Mouse (Mus musculus) left cerebral cortex, adult 2 months (tissue): ENCODE results near the gene Ackr4. TPM values are rescaled to one million over a fixed set of nuclear protein-coding genes. Genes with fewer than 3 reads are reported as not detected.

Experiments used
- DNase-seq, 2 experiments: peaks; one replicate each; pipeline ENCODE4 v3.0.0; 2021 to 2022; ENCODE audit warnings: low spot score in 2 of 2, mixed read lengths in 1 of 2; ENCODE audit errors: extremely low spot score in 1 of 2
- H3K27ac ChIP-seq: fragments of 200-600 bp; 2 replicates; pipeline ENCODE4 v1.8.1; 2022
- H3K4me3 ChIP-seq: fragments of 200-600 bp; 2 replicates; pipeline ENCODE4 v1.8.1; 2022
- CTCF ChIP-seq: fragments of 200-600 bp; IDR thresholded peaks from 2 replicates; pipeline ENCODE4 v1.8.1; 2022; ENCODE audit warnings: antibody characterized with exemption, mild to moderate bottlenecking, moderate library complexity
- intact Hi-C: fragments of 180-260 bp; cut with DNase I; formaldehyde crosslinking; loops from one replicate; pipeline ENCODE4 v1.15.1; 2025
- long read RNA-seq, 2 experiments: library from polyadenylated mRNA; stranded (forward); transcript quantifications; one replicate each; pipeline ENCODE4 v2.0.0; 2021; ENCODE audit warnings: borderline mapping rate in 2 of 2
- total RNA-seq, 2 experiments: library from RNA; stranded (reverse); gene quantifications; 2 replicates each; pipeline ENCODE4 v1.2.3; 2021

The Ackr4 gene
- under 1 TPM in 1 of 2 experiments, not detected in 1; 0.20 TPM for total RNA-seq
- long read RNA-seq, experiment 1: 0 reads
- long read RNA-seq, experiment 2, partial matches to known transcripts: 0 of 1 reads
- long read RNA-seq, experiment 2, other reads (novel, unspliced or antisense): 1 of 1 reads

DNA sequence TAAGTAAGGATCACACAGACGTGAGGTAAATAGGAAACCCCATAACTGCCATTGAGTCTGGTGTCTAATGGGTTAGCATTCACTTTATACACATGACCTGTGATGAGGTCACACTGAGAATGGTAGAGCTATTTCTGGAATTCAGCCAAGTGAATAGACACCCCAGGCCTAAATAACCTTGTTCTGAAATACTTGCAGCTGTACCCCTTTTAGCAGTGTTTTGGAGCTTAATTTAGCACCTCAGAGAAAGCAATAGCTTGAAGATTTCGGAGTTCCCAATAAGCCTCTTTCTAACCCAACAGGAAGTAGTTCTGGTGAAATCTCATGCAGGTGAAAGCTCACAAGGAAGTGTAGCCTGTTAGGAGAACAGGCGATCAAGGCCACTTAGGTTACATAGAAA is at the start of gene Ackr4:
Ackr4 (minus strand) TSS at position 101 of the 400 bp plus-strand sequence.
- Histone ChIP-seq H3K4me3 (no peak within 1 kb of the TSS), H3K27ac (peak within 1 kb of the TSS; percentile 37; the same call in 1 of the 2 replicates)
- no peak for TF ChIP-seq CTCF
- intact Hi-C loops: no loop called here
- no peak for DNase-seq

DNA sequence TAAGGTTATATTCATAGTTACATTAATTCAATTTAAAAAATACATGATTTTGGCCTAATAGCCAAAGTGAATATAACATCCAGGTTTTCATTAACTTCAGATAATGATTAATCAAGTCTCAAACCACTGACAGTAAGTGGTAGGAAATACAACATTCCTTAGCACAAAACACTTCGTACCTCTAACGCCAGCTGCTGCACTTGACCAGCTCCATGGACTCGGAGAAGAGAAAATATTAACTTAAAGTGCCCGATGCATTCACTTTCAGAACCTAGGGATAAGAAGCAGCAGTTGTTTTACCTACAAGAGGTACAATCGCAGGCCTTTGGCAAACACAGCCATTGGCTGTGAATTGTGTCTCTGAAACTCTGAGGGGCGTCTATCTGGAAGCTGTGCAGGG is 45.6 kb upstream of the Ackr4 start:
- no peak for TF ChIP-seq CTCF
- no peak overlapping the region for H3K27ac ChIP-seq
- no peak for DNase-seq
- no peak overlapping the region for H3K4me3 ChIP-seq
- intact Hi-C loops: no loop called here

DNA sequence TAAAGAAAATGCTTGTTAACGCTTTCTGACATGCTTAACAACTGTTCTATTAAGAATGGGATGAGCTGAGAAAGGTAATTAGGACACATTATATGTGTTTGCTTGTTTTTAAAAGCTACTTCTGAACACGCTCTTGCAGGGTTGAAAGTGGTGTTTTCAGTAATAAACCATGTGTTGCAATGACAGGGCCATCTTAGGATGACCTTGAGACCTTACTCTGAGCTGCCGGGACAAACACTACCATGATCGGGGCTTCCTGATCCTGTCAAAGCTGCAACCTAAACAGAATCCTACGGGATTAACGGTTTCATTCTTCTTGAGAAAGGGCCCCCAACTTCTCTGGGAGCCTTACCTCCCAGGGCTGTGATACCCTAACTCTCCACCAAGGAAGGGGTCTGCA is 44.9 kb upstream of the Ackr4 start:
- H3K4me3 ChIP-seq: no peak overlapping the region
- DNase-seq: no peak
- no peak overlapping the region for H3K27ac ChIP-seq
- intact Hi-C loops: no loop called here
- no peak for TF ChIP-seq CTCF

DNA sequence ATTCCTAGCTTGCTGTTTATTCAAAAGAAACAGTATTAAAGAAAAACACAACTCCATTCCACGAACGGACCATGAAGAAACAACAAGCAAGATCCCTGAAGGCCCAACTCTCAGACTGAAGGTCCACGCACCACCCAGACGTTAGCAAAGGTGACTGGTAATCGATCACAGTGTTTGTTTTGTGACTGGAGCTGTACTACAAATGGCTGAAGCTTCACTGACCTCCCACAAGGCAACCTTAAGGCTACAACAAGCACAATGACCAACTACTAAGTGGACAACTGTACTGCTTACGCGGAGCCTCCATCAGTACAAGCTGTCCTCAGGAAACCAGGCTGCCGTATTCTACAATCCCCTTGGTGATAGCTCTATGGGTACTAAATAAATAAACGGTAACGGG is 43.3 kb upstream of the Ackr4 start:
- TF ChIP-seq CTCF: no peak
- DNase-seq: no peak
- intact Hi-C loops: no loop called here
- H3K4me3 ChIP-seq: no peak overlapping the region
- H3K27ac ChIP-seq: no peak overlapping the region

DNA sequence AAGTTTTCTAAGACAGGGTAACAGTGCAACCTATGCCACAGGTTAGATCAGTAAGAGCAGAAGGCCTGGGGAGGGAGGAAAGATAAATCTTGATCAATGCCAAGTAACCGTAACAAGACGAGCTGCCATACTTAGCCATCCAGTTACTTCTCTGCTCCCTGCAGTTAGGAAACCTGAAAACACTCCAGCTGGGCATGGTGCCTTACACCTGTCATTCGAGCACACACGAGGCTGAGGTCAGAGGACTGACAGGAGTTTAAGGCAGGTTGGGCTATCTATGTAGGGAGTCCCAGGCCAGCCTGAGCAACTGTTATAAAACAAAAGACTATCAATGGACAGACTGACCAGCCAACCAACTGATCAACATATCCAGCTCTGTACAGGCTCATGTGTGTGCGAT is 39.2 kb upstream of the Ackr4 start:
- intact Hi-C loops: no loop called here
- no peak overlapping the region for H3K4me3 ChIP-seq
- TF ChIP-seq CTCF: no peak

DNA sequence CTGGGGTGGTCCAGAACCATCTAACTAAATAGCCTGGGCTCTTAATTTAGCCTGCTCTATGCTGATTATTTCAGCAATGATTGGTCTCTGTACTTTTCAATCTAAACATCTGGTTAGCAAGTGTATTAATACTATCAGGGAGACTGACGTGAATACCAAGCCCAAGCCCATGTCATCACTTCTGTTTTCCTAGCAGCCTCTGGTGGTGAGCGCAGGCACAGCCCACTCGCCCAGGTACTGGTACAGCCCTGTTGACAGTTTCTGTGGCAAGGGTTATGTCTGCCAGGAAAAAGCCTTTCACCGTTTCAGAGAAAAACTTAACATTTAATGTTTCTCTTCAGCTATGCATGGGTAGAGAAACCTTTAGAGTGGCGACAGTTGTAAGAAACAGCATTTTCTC is 37.5 kb upstream of the Ackr4 start:
- DNase-seq: no peak
- no peak overlapping the region for H3K27ac ChIP-seq
- no peak overlapping the region for H3K4me3 ChIP-seq
- intact Hi-C loops: loop anchor here (5.0 kb wide), 1 partner anchor 82 kb away; no protein-coding TSS in a partner anchor
- TF ChIP-seq CTCF: peak; percentile 3; the same call in 1 of the 2 replicates

More for the DNA sequence above, 39.2 kb upstream of the Ackr4 start:
- no peak for DNase-seq
- no peak overlapping the region for H3K27ac ChIP-seq

DNA sequence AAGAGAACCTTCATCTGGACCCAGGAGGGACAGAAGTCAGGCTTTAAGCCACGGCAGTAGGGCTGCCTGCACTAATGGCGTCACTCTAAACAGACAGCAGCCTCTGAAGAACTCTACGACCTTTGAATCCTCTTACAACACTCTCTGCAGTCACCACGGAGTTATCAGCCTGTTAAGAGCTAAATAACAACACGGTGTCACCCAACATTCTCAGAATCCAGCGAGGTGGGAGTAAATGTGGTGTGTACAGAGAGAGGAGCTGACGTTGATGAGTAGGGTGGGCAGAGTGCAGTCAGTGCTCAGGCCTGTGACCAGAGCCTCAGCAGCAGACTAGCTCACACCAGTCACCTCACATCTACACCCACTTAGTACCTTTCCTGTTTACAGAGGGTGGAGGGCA is 34.4 kb upstream of the Ackr4 start:
- no peak for TF ChIP-seq CTCF
- H3K27ac ChIP-seq: no peak overlapping the region
- no peak for DNase-seq
- intact Hi-C loops: loop anchor here (5.0 kb wide), 1 partner anchor 79 kb away; no protein-coding TSS in a partner anchor
- H3K4me3 ChIP-seq: no peak overlapping the region

DNA sequence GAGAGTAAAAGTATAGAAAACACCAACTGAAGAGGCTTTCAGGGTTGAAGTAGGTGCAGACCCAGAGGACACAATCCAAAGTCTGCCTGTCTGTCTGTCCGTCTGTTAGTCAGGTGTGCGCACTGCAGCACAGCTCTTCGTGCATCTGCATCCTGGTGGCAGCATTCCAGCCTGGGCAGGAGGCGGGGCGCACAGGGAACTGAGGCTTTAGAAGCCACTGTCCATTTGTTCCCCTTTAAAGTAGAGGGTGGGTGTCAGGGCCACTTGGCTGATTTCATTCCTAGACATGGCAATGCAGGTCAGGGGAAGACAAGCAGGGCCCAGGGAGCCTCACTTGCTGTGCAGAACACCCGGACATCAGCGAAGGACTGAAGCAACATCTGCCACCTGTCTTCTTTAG is 30.6 kb upstream of the Ackr4 start:
- no peak overlapping the region for H3K4me3 ChIP-seq
- intact Hi-C loops: no loop called here
- TF ChIP-seq CTCF: no peak
- no peak overlapping the region for H3K27ac ChIP-seq
- DNase-seq: no peak

DNA sequence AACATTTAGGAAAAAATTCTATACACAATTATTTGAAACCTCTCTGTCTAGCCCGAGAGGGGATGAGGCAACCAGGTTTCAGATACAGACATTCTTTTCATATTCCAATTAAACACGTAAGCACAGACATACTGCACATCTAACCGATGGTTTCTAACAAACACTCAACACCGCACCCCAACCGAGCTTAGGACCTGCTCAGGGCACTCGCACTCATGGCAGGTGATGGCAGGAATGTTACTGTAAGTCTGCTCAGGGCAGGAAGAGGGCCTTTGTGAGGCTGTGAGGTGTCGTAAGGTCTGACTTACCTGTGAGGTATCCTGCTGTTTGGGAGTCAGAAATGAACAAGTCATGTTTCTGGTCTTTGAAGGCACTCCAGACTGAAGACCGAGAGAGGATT is 29.8 kb upstream of the Ackr4 start:
- TF ChIP-seq CTCF: no peak
- no peak overlapping the region for H3K27ac ChIP-seq
- DNase-seq: no peak
- intact Hi-C loops: no loop called here
- H3K4me3 ChIP-seq: no peak overlapping the region

DNA sequence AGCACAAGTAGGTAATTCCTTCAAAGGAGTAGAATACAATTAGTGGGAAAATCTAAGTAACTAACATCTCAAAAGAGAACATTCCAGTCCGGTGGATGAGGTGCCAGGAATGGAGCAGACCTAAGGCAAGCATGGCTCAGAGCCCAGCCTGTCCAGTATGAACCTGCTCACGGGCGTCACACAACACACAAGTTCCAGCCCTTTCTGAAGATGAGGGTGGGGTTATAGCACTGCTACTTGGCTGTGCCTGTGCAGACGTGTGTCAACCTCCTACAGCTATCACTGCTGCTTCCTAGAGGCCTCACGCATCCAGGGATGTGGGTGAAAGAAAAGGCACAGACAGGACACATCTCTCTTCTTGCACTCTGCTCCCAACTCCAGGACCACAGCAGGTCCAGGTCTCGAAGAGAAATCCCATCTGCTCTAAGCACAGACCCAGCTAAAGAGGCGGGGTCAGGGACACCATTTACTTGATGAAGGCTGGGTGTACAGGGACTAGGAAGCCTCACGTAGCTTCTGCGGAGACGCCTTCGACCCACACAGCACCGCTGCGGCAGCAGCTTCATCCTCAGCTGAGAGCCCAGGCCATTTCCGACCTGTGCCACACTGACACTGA is 28.5 kb upstream of the Ackr4 start:
- H3K4me3 ChIP-seq: no peak overlapping the region
- intact Hi-C loops: no loop called here
- H3K27ac ChIP-seq: no peak overlapping the region
- TF ChIP-seq CTCF: no peak
- DNase-seq: no peak

DNA sequence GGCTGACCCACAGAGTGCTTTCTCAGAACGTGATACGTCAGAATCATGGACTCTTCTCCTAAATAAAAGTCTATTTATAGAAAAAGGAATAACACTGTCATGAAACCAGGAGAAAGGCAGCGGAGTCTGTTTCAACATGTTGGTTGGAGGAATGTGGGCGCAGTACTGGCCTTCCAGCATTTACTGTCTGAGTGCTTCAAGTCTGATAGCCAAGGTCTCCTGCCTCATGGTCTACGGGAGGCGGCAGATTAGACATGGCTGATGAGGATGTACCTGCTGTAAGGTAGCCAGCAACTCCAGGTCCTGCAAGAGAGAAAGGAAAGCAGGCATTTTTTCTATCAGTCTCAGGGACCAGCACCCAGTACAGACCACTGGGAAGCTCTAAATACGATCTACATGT is 25.4 kb upstream of the Ackr4 start:
- DNase-seq: no peak
- H3K4me3 ChIP-seq: no peak overlapping the region
- TF ChIP-seq CTCF: no peak
- H3K27ac ChIP-seq: no peak overlapping the region
- intact Hi-C loops: no loop called here

DNA sequence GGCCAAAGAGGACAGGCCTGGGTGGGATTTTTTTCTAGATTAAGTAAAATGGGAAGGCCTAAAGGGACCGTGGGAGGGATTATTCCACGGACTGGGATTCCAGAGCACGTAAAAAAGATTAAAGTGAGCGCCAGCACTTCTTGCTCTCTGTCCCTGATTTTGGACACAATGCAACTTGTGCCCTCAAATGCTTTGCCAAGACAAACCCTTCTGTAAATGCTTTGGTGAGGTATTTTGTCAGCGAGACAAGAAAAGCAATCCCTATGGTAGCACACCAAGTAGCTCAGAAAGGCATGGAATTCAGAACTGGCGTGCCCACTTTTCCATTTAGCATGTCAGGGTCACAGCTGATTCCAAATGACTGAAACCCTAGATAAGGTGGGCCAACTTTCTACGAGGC is 22.2 kb upstream of the Ackr4 start:
- no peak for TF ChIP-seq CTCF
- intact Hi-C loops: no loop called here
- Histone ChIP-seq H3K27ac (no peak overlapping the region), H3K4me3 (no peak overlapping the region)
- no peak for DNase-seq

DNA sequence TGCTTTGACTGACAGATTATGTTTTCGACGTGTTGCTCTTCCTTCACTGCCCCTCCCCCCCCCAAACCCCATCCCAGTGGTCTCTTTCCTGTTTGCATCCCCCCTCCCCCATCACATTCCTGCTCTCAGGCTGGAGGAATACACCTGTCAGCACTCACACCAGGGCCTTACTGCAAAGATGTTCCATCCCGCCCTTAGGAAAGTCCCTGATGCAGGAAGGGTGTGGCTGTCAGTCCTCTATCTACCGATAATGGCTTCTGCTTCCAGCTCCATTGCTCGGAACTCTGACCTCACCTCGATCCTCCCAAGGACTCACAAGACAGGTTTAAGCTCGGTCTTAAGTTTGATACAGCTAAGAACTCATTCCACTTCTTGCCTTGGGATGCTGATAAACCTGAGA is 19.9 kb upstream of the Ackr4 start:
- intact Hi-C loops: no loop called here
- H3K27ac ChIP-seq: no peak overlapping the region
- TF ChIP-seq CTCF: no peak
- DNase-seq: no peak
- H3K4me3 ChIP-seq: no peak overlapping the region
